8 mouse cellular contexts compared by ENCODE assay signal in the genomic region with DNA sequence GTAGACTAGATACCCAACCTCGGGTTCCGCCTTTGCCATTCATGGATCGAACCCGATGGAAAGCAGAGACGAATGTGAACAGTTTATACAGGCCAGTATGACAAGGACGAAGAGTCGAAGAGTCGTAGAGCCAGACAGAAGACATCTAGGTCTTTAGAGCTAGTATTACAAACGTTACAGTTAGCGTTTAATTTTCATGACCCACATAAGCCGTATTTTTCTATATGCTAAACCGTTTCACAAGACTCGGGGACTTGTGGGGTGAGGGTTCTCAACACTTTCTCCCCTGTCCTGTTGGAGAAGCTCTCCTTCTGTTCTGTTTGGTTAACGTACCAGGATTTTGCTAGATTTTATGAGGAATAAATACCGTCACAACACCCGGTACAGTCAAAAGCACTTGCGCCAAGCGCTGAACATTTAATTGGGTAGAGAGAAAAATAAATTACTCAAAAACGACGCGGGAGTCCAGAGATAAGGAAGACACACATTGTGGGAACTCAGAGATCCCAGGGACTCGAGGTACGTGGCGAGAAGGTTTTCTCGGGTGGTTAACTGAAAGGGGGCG. TPM values are rescaled to one million over a fixed set of nuclear protein-coding genes. Genes with fewer than 3 reads are reported as not detected.
DNase-seq lines count a peak whose midpoint lies in the region; ATAC-seq and TF ChIP-seq lines count a peak whose summit lies in the region.

No protein-coding gene starts in this region.

- H3K36me3 ChIP-seq in heart, embryonic 11.5 days (ENCODE audit: control insufficient read depth, insufficient read depth, low read length), result no peaks in the 10 kb centered on the region
- H3K36me3 ChIP-seq in ES-Bruce4 (ENCODE audit: control insufficient read depth, insufficient read depth, low read length, poor library complexity, severe bottlenecking), result no peaks in the 10 kb centered on the region
- no peaks in the 10 kb centered on the region for H3K36me3 ChIP-seq in forebrain, embryonic 14.5 days (ENCODE audit: control insufficient read depth, insufficient read depth, low read length)
- H3K36me3 ChIP-seq in liver, embryonic 15.5 days (replicated peaks), result no peaks in the 10 kb centered on the region

- TF ChIP-seq POLR2A in ES-Bruce4 (IDR thresholded peaks at IDR 0.05; ENCODE audit: insufficient read depth, low read length), result no peak

- no peak for TF ChIP-seq EP300 in ES-Bruce4 (IDR thresholded peaks at IDR 0.05; ENCODE audit: insufficient read depth, low read depth, low read length)

- H3K27me3 ChIP-seq in heart, embryonic 11.5 days (ENCODE audit: control insufficient read depth, insufficient read depth, low read length), result no peaks in the 10 kb centered on the region
- no peaks in the 10 kb centered on the region for H3K27me3 ChIP-seq in ES-Bruce4 (ENCODE audit: control insufficient read depth, insufficient read depth, low read length, poor library complexity, severe bottlenecking)
- H3K27me3 ChIP-seq in forebrain, embryonic 14.5 days (replicated peaks; ENCODE audit: control insufficient read depth, insufficient read depth, low read length), result no peaks in the 10 kb centered on the region
- peaks cover 62% of the 10 kb centered on the region for H3K27me3 ChIP-seq in liver, embryonic 15.5 days

- H3K4me1 ChIP-seq in heart, embryonic 11.5 days (ENCODE audit: control insufficient read depth, insufficient read depth, low read length), result peaks cover 6% of the 10 kb centered on the region; the same call in 1 of the 2 replicates
- peaks cover 2% of the 10 kb centered on the region for H3K4me1 ChIP-seq in ES-Bruce4 (ENCODE audit: control insufficient read depth, insufficient read depth, low read length)
- H3K4me1 ChIP-seq in forebrain, embryonic 14.5 days (ENCODE audit: control insufficient read depth, insufficient read depth, low read length), result 0 out of 2 replicates have a peak, but pooled peaks cover 3% of the 10 kb centered on the region
- H3K4me1 ChIP-seq in liver, embryonic 15.5 days (replicated peaks), result peaks cover 14% of the 10 kb centered on the region

- H3K27ac ChIP-seq in heart, embryonic 11.5 days (ENCODE audit: low read depth, low read length), result peak overlapping the region; percentile 75
- peak overlapping the region; percentile 48; the same call in 1 of the 2 replicates for H3K27ac ChIP-seq in ES-Bruce4 (ENCODE audit: insufficient read depth, low read length)
- 0 out of 2 replicates have a peak overlapping the region, but pooled peaks have one; percentile 36 for H3K27ac ChIP-seq in forebrain, embryonic 14.5 days (ENCODE audit: low read depth, low read length)
- no peak overlapping the region for H3K27ac ChIP-seq in liver, embryonic 15.5 days (replicated peaks)

- DNase-seq in heart, postnatal 25 days (ENCODE audit: low spot score), result no peak
- no peak for DNase-seq in forebrain, embryonic 14.5 days (ENCODE audit: low spot score)
- DNase-seq in embryo, embryonic 11 days, result no peak
- no peak for DNase-seq in kidney, postnatal 36 days

- intact Hi-C loops in heart, postnatal 25 days (cut with DNase I), result loop anchor here (2.0 kb wide), 1 partner anchor 208 kb away; no protein-coding TSS in a partner anchor

- 9% methylated on average over 26 of the region's 26 CpGs for WGBS in heart, embryonic 11.5 days (ENCODE audit: insufficient replicate concordance)
- WGBS in forebrain, embryonic 14.5 days, result 4% methylated on average over 26 of the region's 26 CpGs
- WGBS in liver, embryonic 15.5 days (ENCODE audit: insufficient replicate concordance), result 10% methylated on average over 26 of the region's 26 CpGs

- H3K9me3 ChIP-seq in heart, embryonic 11.5 days (replicated peaks; ENCODE audit: control insufficient read depth, low read length), result no peaks in the 10 kb centered on the region
- H3K9me3 ChIP-seq in ES-Bruce4 (replicated peaks; ENCODE audit: control insufficient read depth, insufficient read depth, low read length, poor library complexity, severe bottlenecking), result no peaks in the 10 kb centered on the region
- no peaks in the 10 kb centered on the region for H3K9me3 ChIP-seq in forebrain, embryonic 14.5 days (replicated peaks; ENCODE audit: control insufficient read depth, low read length)
- no peaks in the 10 kb centered on the region for H3K9me3 ChIP-seq in liver, embryonic 15.5 days (replicated peaks)

- no peak for TF ChIP-seq CTCF in ES-Bruce4 (IDR thresholded peaks at IDR 0.05; ENCODE audit: low read depth, low read length)

- H3K9ac ChIP-seq in heart, embryonic 11.5 days (ENCODE audit: low read depth, low read length), result peak overlapping the region; percentile 34
- peak overlapping the region; percentile 38 for H3K9ac ChIP-seq in ES-Bruce4 (ENCODE audit: low read depth, poor library complexity, severe bottlenecking)
- H3K9ac ChIP-seq in forebrain, embryonic 14.5 days (ENCODE audit: low read length), result peak overlapping the region; percentile 57
- H3K9ac ChIP-seq in liver, embryonic 15.5 days, result no peak overlapping the region

- ATAC-seq in heart, embryonic 11.5 days (replicated peaks; ENCODE audit: insufficient number of reproducible peaks, low FRiP score, low TSS enrichment), result no peak
- no peak for ATAC-seq in forebrain, embryonic 14.5 days
- ATAC-seq in liver, embryonic 15.5 days (ENCODE audit: insufficient read depth), result no peak
- no peak for ATAC-seq in megakaryocyte progenitor cell, adult 5-6 weeks (replicated peaks; ENCODE audit: poor library complexity)

- H3K4me3 ChIP-seq in heart, embryonic 11.5 days (ENCODE audit: low read depth, low read length), result peak overlapping the region; percentile 41
- peak overlapping the region; percentile 78 for H3K4me3 ChIP-seq in ES-Bruce4 (ENCODE audit: low read depth, low read length)
- peak overlapping the region; percentile 51 for H3K4me3 ChIP-seq in forebrain, embryonic 14.5 days (ENCODE audit: low read depth, low read length)
- H3K4me3 ChIP-seq in liver, embryonic 15.5 days (replicated peaks), result peak overlapping the region; percentile 55

- H3K4me2 ChIP-seq in heart, embryonic 11.5 days, result peak overlapping the region; percentile 69
- peak overlapping the region; percentile 83 for H3K4me2 ChIP-seq in forebrain, embryonic 14.5 days (ENCODE audit: low read length)
- H3K4me2 ChIP-seq in liver, embryonic 15.5 days, result peak overlapping the region; percentile 71

RNA-seq across cellular contexts. Expression of a gene that starts 13.7 kb away (rescaled TPM):
- 1.2 and 1.3 TPM in 2 replicates for polyA plus RNA-seq in heart, embryonic 11.5 days (2014; fragmentation: Nextera tagmentation; extraction: Ambion mirVana)
- under 1 TPM; 0.81 to 0.91 TPM for total RNA-seq in heart, postnatal 25 days (2021)
- polyA plus RNA-seq in ES-Bruce4 (2011; ENCODE audit: insufficient read depth, insufficient read length, low read depth, missing spikeins), result 0.81 and 1.8 TPM in 2 replicates
- 42.6 and 52.2 TPM in 2 replicates for polyA plus RNA-seq in forebrain, embryonic 14.5 days (2014; fragmentation: Nextera tagmentation; extraction: Ambion mirVana)
- polyA plus RNA-seq in liver, embryonic 15.5 days (2015; fragmentation: Nextera tagmentation; extraction: Ambion mirVana), result 0.06 TPM in 1 of 2 replicates, not detected in the other
- total RNA-seq in megakaryocyte progenitor cell, adult 5-6 weeks (2015), result not detected in 2 replicates
- not detected in 2 replicates for total RNA-seq in megakaryocyte progenitor cell, adult 5-6 weeks (2017)

RNA-seq across cellular contexts. Expression of a gene that starts 14.7 kb away (rescaled TPM):
- polyA plus RNA-seq in heart, embryonic 11.5 days (2014; fragmentation: Nextera tagmentation; extraction: Ambion mirVana), result not detected in 2 replicates
- total RNA-seq in heart, postnatal 25 days (2021), result not detected
- polyA plus RNA-seq in ES-Bruce4 (2011; ENCODE audit: insufficient read depth, insufficient read length, low read depth, missing spikeins), result not detected in 2 replicates
- polyA plus RNA-seq in forebrain, embryonic 14.5 days (2014; fragmentation: Nextera tagmentation; extraction: Ambion mirVana), result not detected in 2 replicates
- polyA plus RNA-seq in liver, embryonic 15.5 days (2015; fragmentation: Nextera tagmentation; extraction: Ambion mirVana), result not detected in 2 replicates
- total RNA-seq in megakaryocyte progenitor cell, adult 5-6 weeks (2015), result not detected in 2 replicates
- total RNA-seq in megakaryocyte progenitor cell, adult 5-6 weeks (2017), result not detected in 2 replicates

RNA-seq across cellular contexts. Expression of a gene that starts 15.2 kb away (rescaled TPM):
- 81.7 and 86.7 TPM in 2 replicates for polyA plus RNA-seq in heart, embryonic 11.5 days (2014; fragmentation: Nextera tagmentation; extraction: Ambion mirVana)
- total RNA-seq in heart, postnatal 25 days (2021), result 100 to 1,000 TPM; 102 to 106 TPM
- polyA plus RNA-seq in ES-Bruce4 (2011; ENCODE audit: insufficient read depth, insufficient read length, low read depth, missing spikeins), result 34.7 and 34.9 TPM in 2 replicates
- polyA plus RNA-seq in forebrain, embryonic 14.5 days (2014; fragmentation: Nextera tagmentation; extraction: Ambion mirVana), result 60.5 and 62.2 TPM in 2 replicates
- 20.4 and 23.8 TPM in 2 replicates for polyA plus RNA-seq in liver, embryonic 15.5 days (2015; fragmentation: Nextera tagmentation; extraction: Ambion mirVana)
- total RNA-seq in megakaryocyte progenitor cell, adult 5-6 weeks (2015), result 28.4 and 28.8 TPM in 2 replicates
- 25.3 and 27.6 TPM in 2 replicates for total RNA-seq in megakaryocyte progenitor cell, adult 5-6 weeks (2017)

RNA-seq across cellular contexts. Expression of a gene that starts 40.1 kb away (rescaled TPM):
- polyA plus RNA-seq in heart, embryonic 11.5 days (2014; fragmentation: Nextera tagmentation; extraction: Ambion mirVana), result not detected in 2 replicates
- not detected for total RNA-seq in heart, postnatal 25 days (2021)
- polyA plus RNA-seq in ES-Bruce4 (2011; ENCODE audit: insufficient read depth, insufficient read length, low read depth, missing spikeins), result not detected in 2 replicates
- not detected in 2 replicates for polyA plus RNA-seq in forebrain, embryonic 14.5 days (2014; fragmentation: Nextera tagmentation; extraction: Ambion mirVana)
- polyA plus RNA-seq in liver, embryonic 15.5 days (2015; fragmentation: Nextera tagmentation; extraction: Ambion mirVana), result not detected in 2 replicates
- total RNA-seq in megakaryocyte progenitor cell, adult 5-6 weeks (2015), result not detected in 2 replicates
- not detected in 2 replicates for total RNA-seq in megakaryocyte progenitor cell, adult 5-6 weeks (2017)

RNA-seq across cellular contexts. Expression of a gene that starts 40.2 kb away (rescaled TPM):
- not detected in 2 replicates for polyA plus RNA-seq in heart, embryonic 11.5 days (2014; fragmentation: Nextera tagmentation; extraction: Ambion mirVana)
- total RNA-seq in heart, postnatal 25 days (2021), result not detected
- not detected in 2 replicates for polyA plus RNA-seq in ES-Bruce4 (2011; ENCODE audit: insufficient read depth, insufficient read length, low read depth, missing spikeins)
- not detected in 2 replicates for polyA plus RNA-seq in forebrain, embryonic 14.5 days (2014; fragmentation: Nextera tagmentation; extraction: Ambion mirVana)
- polyA plus RNA-seq in liver, embryonic 15.5 days (2015; fragmentation: Nextera tagmentation; extraction: Ambion mirVana), result not detected in 2 replicates
- total RNA-seq in megakaryocyte progenitor cell, adult 5-6 weeks (2015), result 0.07 and 0.42 TPM in 2 replicates
- total RNA-seq in megakaryocyte progenitor cell, adult 5-6 weeks (2017), result not detected in 2 replicates

Comparison
In these comparisons a context has a peak if more than half of its experiments do, and no peak if none do; other contexts are left out.
1. RNA of a gene that starts 13.7 kb away (polyA plus RNA-seq): 42.6 to 52.2 TPM in forebrain, embryonic 14.5 days; 1.2 to 1.3 TPM in heart, embryonic 11.5 days, 0.81 to 1.8 TPM in ES-Bruce4 and 0.06 TPM in liver, embryonic 15.5 days; every median in the first group is over 10 times any median in the second.
2. Peak in every context shown above with its lines, with median percentiles within 50 percentile points of each other: H3K4me2 ChIP-seq and H3K4me3 ChIP-seq.